Mouse (Mus musculus): ENCODE results near the gene 1700010B08Rik. TPM values are rescaled to one million over a fixed set of nuclear protein-coding genes. Genes with fewer than 3 reads are reported as not detected.

Gene 1700010B08Rik
- polyA plus RNA-seq, 3 experiments from 2014 or later = not detected

GRCm38 (mm10) chr2:173722251-173722857 lies 3.1 kb downstream of the 1700010B08Rik start:
- no peak for ATAC-seq

DNA sequence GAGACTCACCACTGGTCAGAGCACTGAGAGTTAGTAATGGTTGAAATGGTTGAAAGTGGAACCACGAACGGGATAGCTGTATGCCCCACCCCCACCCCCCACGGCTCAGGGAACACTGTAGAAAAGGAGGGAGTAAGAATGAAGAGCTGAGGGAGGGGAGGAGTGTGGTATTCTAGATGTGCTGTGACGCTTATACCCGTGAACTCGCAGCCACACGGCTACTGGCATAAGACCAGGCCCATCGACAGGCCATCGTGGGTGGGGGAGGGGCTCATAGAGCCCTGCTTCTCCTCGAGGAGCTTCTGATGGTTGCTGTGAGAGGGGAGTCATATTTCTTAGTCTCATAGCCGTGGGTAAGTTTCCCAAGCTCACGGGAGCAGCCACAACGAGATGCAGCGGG lies 5.2 kb downstream of the 1700010B08Rik start:
- no peak for ATAC-seq

DNA sequence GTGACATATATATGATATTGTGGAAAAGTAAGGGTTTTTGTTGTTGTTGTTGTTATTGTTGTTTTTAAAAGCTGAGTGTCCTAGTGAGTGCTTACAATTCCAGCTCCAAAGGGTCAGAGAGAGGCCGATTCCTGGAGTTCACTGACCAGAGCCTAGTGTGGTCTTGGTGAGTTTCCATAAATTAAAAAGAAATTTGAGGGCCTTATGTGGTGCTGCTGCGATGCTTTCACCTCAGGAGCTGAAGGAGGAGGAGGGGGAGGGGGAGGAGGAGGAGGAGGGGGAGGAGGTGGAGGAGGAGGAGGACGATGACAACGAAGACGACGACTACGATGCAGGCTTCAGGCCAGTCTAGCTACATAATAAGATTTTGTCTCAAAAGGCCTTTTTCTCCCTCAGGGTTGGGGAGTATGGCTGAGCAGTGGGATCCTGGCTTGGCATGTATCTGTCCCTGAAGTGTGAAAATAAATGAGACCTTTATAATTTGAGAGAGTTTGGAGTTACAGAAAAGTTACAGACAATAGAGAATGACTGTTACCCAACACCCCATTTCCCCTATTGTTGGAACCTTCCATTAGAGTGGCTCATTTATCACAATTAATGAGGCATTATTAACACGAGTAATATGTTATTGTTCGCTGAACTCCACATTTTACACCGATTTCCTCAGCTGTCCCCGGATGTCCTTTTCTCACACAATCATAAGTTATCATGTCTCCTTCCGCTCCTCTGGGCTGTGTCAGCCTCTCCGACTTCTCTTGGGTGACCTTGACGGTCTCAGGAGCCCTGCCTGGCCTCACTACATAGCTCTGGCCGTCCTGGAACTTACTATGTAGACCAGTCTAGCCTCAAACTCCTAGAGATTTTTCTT lies 6.0 kb downstream of the 1700010B08Rik start:
- no peak for ATAC-seq

DNA sequence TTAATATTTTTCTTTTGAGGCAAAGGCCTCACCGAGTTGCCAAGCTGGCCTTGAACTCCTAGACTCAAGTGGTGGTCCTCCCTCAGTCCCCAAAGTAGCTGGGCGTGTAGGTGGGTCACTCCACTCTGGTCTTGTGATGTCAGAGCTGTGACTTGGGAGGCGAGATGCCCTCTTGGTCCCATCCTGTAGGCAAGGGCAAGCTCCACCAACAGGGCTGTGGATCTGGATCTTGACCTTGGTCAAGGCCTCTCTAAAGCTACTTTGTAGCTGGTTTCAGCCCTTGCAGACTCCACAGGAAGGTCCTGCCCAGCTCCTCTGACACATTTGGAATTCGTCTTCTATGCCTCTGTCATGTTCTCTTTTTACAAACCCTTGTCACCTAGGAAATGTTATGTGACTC lies 6.6 kb downstream of the 1700010B08Rik start:
- no peak for ATAC-seq

GRCm38 (mm10) chr2:173730444-173730966 lies 11.3 kb downstream of the 1700010B08Rik start:
- ATAC-seq = no peak

DNA sequence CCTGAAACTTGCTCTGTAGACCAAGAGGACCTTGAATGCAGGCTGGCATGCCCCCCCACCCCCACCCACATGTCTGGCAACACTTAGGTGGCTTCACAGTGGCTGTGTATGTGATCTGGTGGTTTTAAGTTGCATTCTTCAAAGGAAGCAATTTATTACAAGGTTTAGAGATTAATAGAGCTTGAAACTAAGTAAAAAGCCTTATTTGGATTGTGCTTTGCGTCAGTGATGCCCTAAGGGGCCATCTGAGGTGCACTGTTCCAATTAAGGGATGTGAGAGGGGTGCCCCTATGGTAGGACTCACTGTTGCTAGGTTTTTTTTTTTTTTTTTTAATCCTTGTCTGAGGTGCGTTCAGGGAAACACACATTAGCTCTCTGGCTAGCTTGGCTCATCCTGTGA lies 15.2 kb downstream of the 1700010B08Rik start:
- no peak for ATAC-seq

DNA sequence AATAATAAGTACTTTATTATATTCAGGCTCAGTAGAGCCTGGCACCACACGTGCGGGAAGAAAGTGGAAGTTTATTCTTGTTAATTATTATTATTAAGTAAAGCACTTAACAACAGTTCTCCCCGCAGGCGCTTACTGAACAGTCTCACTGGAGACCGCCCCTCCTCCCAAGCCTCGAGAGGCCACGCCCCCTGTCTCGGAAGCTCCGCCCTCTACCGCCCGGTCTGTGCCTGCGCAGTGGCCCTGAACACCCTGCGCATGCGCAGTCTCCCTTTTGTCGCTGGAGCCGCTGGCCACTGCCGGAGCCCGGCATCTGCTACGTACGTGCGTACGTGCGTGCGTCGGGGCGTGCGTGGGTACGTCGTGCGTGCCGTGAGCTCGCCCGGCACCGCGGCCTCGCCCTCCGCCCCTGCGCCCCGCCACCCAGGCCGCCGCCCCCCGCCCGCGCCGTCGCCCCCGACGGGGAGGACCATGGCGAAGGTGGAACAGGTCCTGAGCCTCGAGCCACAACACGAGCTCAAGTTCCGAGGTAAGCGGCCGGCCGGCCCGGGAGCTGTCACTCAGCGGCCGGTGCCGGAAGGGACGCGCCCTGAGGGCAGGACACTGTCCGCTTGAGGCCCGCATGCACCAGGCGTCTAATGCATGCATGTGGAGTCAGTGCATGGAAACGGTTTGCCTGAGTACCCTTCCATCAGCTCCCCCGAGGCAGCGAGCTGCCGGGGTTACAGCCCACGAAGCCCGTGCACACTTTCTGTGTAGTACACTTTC lies 18.2 kb downstream of the 1700010B08Rik start, which contains the start of gene Vapb:
Gene Vapb, plus strand, starts transcription at position 290 of the 768 bp plus-strand sequence.
- peak; percentile 99 for ATAC-seq

DNA sequence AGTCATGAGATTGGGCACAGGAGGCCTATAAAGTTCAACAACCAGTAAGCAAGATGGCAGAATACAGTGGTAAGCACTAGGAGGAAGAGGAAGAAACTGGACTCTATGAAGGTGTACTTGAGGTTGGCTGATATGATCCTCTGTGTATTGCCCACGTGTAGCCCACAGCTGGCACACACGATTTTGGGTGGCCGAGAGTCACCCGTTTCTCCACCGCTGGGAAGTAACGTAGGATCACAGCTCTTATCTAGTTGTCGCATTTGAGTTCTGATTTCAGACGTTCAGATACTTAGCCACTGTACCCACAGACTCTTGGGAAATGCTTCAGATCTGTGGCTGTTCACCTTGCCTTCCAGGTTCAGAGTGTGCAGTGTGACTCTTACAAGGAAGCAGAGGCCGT lies 19.0 kb downstream of the 1700010B08Rik start:
- no peak for ATAC-seq

DNA sequence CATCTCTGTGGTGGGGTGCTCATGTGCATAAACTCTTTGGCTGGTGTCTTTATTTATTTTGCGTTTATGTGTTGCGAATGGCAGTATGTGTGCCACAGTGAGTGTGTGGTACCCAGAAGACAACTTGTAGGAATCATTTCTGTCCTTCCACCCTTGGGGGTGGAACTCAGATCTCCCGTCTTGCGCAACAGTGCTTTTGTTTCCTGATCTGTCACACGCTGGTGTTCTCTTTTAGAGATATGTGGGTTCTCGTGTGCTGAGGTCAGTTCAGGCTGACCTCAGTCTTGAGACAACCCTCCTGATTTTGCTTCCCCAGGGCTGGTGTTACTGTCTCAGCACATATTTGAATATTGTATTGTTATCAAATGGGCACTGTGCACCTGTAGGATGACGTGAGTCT lies 19.9 kb downstream of the 1700010B08Rik start:
- no peak for ATAC-seq

- ATAC-seq = no peak
These were observed 22.9 kb downstream of the 1700010B08Rik start for GRCm38 (mm10) chr2:173742090-173742489.

GRCm38 (mm10) chr2:173742744-173743143 lies 23.5 kb downstream of the 1700010B08Rik start:
- no peak for ATAC-seq

GRCm38 (mm10) chr2:173744070-173744815 lies 25.0 kb downstream of the 1700010B08Rik start:
- no peak for ATAC-seq

- ATAC-seq = no peak
These were observed 29.9 kb downstream of the 1700010B08Rik start for GRCm38 (mm10) chr2:173748961-173749659.

DNA sequence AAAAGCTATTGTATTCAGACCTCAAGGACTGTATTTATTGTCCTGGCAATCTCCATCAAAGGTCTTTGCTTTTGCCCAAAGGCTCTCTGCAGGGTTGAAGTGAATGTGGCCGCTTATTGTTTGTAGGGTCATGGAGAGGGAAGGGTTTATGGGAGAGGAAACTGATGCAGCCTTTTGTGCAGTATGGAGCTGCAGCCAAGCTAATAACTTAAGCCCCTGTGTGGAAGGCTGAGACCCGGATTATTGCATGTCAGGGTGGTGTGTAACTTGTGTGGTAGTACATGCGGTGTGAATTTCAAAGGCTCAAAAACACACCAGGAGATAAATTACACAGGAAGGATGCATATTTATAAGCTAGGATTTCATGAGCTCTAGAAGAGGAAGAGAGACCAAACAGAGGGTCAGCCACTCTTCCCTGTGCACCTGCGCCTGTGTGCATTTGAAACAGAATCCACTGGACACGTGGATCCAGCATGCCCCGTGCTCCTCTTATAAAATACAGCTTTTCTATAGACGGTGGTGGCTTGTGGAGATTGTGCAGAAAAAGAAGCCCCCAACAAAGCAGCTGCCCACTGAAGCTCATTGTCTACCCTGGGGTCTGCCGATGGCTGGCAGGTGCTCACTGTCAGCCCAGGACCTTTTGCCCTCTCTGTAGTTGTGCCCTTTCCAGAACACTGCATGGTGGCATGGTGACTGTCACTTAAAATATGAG lies 36.4 kb downstream of the 1700010B08Rik start:
- ATAC-seq = no peak

DNA sequence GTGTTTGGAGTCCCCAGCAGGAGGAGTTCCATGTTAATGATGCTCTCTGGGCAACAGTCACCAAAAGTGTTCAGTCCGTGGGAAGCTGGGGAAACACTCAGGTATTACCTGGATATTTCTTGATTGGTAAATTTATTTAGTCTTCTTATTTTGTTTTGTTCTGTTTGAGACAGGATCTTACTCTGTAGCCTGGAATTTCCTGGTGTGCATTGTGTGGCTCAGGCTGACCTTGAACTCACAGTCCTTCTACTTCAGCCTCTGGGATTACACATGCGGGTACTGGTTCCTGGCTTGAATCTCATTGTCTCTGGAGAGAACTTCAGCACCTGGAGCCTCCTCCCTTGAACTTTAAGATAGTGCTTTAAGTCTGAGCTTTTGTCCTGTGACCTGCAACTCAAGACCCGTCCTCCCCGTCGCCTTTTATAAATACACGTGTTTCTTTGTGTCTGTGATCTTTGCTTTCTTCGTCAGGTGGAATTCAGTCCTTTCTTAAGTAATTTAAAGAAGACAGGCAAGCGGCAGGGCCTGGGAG lies 38.5 kb downstream of the 1700010B08Rik start:
- no peak for ATAC-seq

DNA sequence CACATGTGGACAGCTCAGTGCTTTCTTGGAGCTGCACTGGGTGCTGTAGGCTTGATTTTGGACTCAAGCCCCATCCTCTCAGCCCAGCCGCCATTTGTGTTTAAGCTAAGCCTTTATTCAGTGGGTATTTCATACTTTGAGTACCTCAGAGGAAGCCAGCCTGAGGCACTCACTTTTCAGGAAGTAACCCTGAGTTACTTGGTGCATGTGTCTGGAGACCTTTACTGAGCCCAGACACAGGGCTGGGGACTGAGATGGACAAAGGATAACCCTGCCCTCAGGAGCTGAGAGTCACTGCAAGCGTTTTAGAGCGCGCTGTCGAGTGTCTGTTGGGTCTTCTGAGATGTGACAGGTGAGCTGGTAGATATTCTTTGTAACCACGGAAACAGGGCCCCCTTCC lies 41.4 kb downstream of the 1700010B08Rik start:
- no peak for ATAC-seq

- no peak for ATAC-seq
These were observed 45.4 kb downstream of the 1700010B08Rik start for GRCm38 (mm10) chr2:173764629-173765028.

- no peak for ATAC-seq
These were observed 48.9 kb downstream of the 1700010B08Rik start for GRCm38 (mm10) chr2:173767959-173768595.

DNA sequence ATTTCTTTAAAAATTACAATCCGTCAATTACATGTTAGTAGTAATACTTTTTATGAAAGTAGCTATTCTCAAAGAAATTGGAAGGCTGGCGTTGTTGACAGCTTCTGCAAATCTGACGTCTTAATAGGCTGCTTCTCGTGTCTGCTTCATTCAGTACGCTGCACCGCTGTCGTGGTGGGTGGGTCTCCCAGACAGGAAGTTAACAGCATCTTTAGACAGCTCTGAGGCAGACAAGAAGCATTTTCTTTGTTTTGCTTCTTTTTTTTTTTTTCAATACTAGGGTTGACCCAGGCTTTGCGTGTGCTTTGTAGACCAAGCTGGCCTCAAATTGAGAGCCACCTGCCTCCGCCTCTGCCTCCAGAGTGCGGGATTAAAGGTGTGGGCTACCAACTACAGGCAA lies 50.0 kb downstream of the 1700010B08Rik start:
- ATAC-seq = peak; percentile 74

GRCm38 (mm10) chr2:173770620-173771019 lies 51.4 kb downstream of the 1700010B08Rik start:
- no peak for ATAC-seq
